Mouse (Mus musculus) limb, embryonic 15.5 days (tissue): Measurements from ENCODE around the gene Limch1. TPM values are rescaled to one million over a fixed set of nuclear protein-coding genes. Genes with fewer than 3 reads are reported as not detected.

ENCODE experiments used
- ATAC-seq: fragments of 200-750 bp; cut with Nextera tagmentation; 2 replicates; pipeline ENCODE4 v1.8.0; 2017; ENCODE audit warnings: low read depth, moderate TSS enrichment; ENCODE audit not compliant: insufficient number of reproducible peaks, low FRiP score, low TSS enrichment
- H3K27ac ChIP-seq: fragments of 300-500 bp; sonication (generic); 2 replicates; pipeline ENCODE4 v1.5.1; 2015; ENCODE audit warnings: moderate library complexity, mild to moderate bottlenecking, inconsistent platforms
- H3K27me3 ChIP-seq: fragments of 300-500 bp; sonication (generic); 2 replicates; pipeline ENCODE4 v1.6.1; 2015; ENCODE audit warnings: inconsistent platforms
- H3K36me3 ChIP-seq: fragments of 300-500 bp; sonication (generic); 2 replicates; pipeline ENCODE4 v1.6.1; 2015; ENCODE audit warnings: inconsistent platforms
- H3K4me1 ChIP-seq: fragments of 300-500 bp; sonication (generic); 2 replicates; pipeline ENCODE4 v1.6.1; 2015; ENCODE audit warnings: inconsistent platforms
- H3K4me2 ChIP-seq: fragments of 300-500 bp; sonication (generic); 2 replicates; pipeline ENCODE4 v1.6.1; 2015; ENCODE audit warnings: mild to moderate bottlenecking, inconsistent platforms
- H3K4me3 ChIP-seq: fragments of 300-500 bp; sonication (generic); 2 replicates; pipeline ENCODE4 v1.5.1; 2015; ENCODE audit warnings: mild to moderate bottlenecking, inconsistent platforms
- H3K9ac ChIP-seq: fragments of 300-500 bp; sonication (generic); 2 replicates; pipeline ENCODE4 v1.6.1; 2015; ENCODE audit warnings: inconsistent platforms
- H3K9me3 ChIP-seq: fragments of 300-500 bp; sonication (generic); 2 replicates; pipeline ENCODE4 v1.6.1; 2016; ENCODE audit warnings: inconsistent platforms
- WGBS: fragments of 180-500 bp; shearing (Covaris S2); methylation state at CpG from one replicate; pipeline ENCODE4 v1.1.7; 2015; 5-methylcytosine and 5-hydroxymethylcytosine counted together
- polyA plus RNA-seq: library from polyadenylated mRNA; unstranded; fragments of >200 nt; fragmentation: Nextera tagmentation; extraction: Ambion mirVana; gene quantifications from 2 replicates; pipeline ENCODE4 v1.2.1, GENCODE M21; 2015

Limch1 gene
- polyA plus RNA-seq, 1 experiment from 2014 or later = 71.8 TPM

DNA sequence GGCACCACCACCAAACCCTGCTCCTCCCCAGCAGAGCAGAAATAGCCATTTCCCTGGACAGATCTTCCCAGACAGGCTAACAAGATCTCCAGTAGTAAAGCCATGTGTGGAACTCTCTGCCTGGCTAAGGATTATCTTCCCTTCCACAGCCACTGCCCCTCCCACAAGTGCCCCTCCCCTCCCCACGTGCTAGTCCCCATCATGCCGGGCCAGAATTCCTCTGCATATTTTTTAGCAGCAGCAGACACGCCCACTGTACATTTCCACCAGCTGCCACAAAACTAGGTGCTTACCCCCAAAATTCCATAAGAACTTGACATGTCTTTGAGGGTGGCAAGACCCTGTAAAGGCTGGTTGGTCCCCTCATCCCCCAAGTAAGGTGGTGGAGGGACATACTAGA is 284.3 kb downstream of the Limch1 start:
- Histone ChIP-seq H3K9me3 (no peaks in the 10 kb centered on the region), H3K9ac (no peak overlapping the region), H3K4me2 (no peak overlapping the region), H3K4me3 (no peak overlapping the region), H3K4me1 (peaks cover 13% of the 10 kb centered on the region), H3K27ac (no peak overlapping the region), H3K27me3 (no peaks in the 10 kb centered on the region), H3K36me3 (peaks cover 42% of the 10 kb centered on the region)
- WGBS = 31% methylated on average over 3 of the region's 3 CpGs
- ATAC-seq = no peak

- no peak overlapping the region for H3K4me2 ChIP-seq
- no peaks in the 10 kb centered on the region for H3K9me3 ChIP-seq
- no peak for ATAC-seq
- no peaks in the 10 kb centered on the region for H3K27me3 ChIP-seq
- no peak overlapping the region for H3K4me3 ChIP-seq
- H3K36me3 ChIP-seq = peaks cover 47% of the 10 kb centered on the region
- WGBS = 81% methylated on average over 7 of the region's 7 CpGs
- H3K27ac ChIP-seq = no peak overlapping the region
- no peak overlapping the region for H3K9ac ChIP-seq
- peaks cover 7% of the 10 kb centered on the region for H3K4me1 ChIP-seq
Observed at GRCm38 (mm10) chr5:67032601-67033000, 287.0 kb downstream of the Limch1 start.

GRCm38 (mm10) chr5:67043932-67044331 is 298.3 kb downstream of the Limch1 start:
- H3K9me3 ChIP-seq = no peaks in the 10 kb centered on the region
- 80% methylated on average over 9 of the region's 9 CpGs for WGBS

GRCm38 (mm10) chr5:67048003-67048402 is 302.4 kb downstream of the Limch1 start:
- Histone ChIP-seq H3K9ac (no peak overlapping the region), H3K27me3 (no peaks in the 10 kb centered on the region), H3K4me3 (no peak overlapping the region), H3K36me3 (peaks cover 44% of the 10 kb centered on the region), H3K4me2 (no peak overlapping the region), H3K9me3 (no peaks in the 10 kb centered on the region), H3K27ac (no peak overlapping the region), H3K4me1 (no peaks in the 10 kb centered on the region)
- WGBS = 18% methylated on average over 4 of the region's 4 CpGs
- ATAC-seq = no peak

More at GRCm38 (mm10) chr5:67043932-67044331, 298.3 kb downstream of the Limch1 start:
- Histone ChIP-seq H3K4me1 (no peaks in the 10 kb centered on the region), H3K9ac (no peak overlapping the region), H3K4me2 (no peak overlapping the region), H3K4me3 (no peak overlapping the region), H3K27ac (no peak overlapping the region), H3K27me3 (no peaks in the 10 kb centered on the region), H3K36me3 (peaks cover 31% of the 10 kb centered on the region)
- no peak for ATAC-seq

- H3K4me1 ChIP-seq = no peaks in the 10 kb centered on the region
- WGBS = 84% methylated on average over 6 of the region's 6 CpGs
Observed at GRCm38 (mm10) chr5:67057803-67058202, 312.2 kb downstream of the Limch1 start.

GRCm38 (mm10) chr5:67060519-67060918 is 314.9 kb downstream of the Limch1 start:
- Histone ChIP-seq H3K4me3 (no peak overlapping the region), H3K27ac (no peak overlapping the region), H3K27me3 (no peaks in the 10 kb centered on the region), H3K9me3 (no peaks in the 10 kb centered on the region), H3K9ac (no peak overlapping the region), H3K4me1 (no peaks in the 10 kb centered on the region), H3K36me3 (peaks cover 1% of the 10 kb centered on the region; the same call in 1 of the 2 replicates), H3K4me2 (no peak overlapping the region)
- no peak for ATAC-seq
- WGBS = 42% methylated on average over 3 of the region's 4 CpGs

More at GRCm38 (mm10) chr5:67057803-67058202, 312.2 kb downstream of the Limch1 start:
- Histone ChIP-seq H3K4me3 (no peak overlapping the region), H3K27me3 (no peaks in the 10 kb centered on the region), H3K9me3 (no peaks in the 10 kb centered on the region), H3K27ac (no peak overlapping the region), H3K36me3 (peaks cover 17% of the 10 kb centered on the region; the same call in 1 of the 2 replicates), H3K4me2 (no peak overlapping the region), H3K9ac (no peak overlapping the region)
- ATAC-seq = no peak

DNA sequence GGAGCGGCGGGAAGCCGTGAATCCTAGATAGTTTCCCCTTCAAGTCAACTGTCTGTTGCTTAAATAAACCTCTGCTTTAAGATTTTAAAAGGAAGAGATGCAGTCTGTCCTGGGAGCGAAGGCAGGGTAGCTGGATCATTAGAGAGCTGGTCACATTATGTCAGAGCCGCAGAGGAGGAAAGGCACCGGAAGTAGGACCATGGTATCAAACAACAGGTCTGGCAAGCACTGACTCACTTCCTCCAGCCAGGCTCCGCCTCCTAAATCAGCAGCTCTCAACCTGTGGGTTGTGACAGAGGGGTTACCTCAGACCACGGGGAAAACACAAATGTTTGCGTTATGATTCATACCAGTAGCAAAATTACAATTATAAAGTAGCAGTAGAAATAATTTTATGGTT is 318.0 kb downstream of the Limch1 start:
- WGBS = 74% methylated on average over 9 of the region's 9 CpGs
- ATAC-seq = no peak

DNA sequence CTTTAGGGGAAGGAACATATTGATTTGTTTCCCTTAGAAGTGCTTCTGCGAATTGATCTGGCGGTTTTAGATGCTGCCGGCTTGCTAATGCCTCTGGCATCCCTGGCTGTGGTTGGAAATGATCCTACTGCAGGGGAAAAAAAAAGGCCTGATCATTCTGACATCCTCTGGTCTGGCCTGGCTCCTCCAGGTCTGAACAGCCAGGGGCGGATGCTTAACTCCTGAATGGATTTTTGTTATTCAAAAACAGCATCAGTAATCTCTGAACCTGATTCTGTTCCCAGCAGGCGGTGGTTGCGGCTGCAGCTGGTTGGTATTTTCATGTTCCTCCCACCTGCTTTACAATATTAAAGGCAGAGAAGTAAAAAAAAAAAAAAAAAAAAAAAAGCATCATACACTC is 337.5 kb downstream of the Limch1 start:
- no peak for ATAC-seq
- H3K9ac ChIP-seq = no peak overlapping the region
- 32% methylated on average over 6 of the region's 6 CpGs for WGBS
- no peaks in the 10 kb centered on the region for H3K36me3 ChIP-seq
- H3K27me3 ChIP-seq = peaks cover 28% of the 10 kb centered on the region
- H3K4me3 ChIP-seq = no peak overlapping the region
- no peak overlapping the region for H3K4me2 ChIP-seq
- 0 out of 2 replicates have a peak, but pooled peaks cover 5% of the 10 kb centered on the region for H3K9me3 ChIP-seq
- H3K4me1 ChIP-seq = no peaks in the 10 kb centered on the region
- no peak overlapping the region for H3K27ac ChIP-seq

More for the DNA sequence above, 318.0 kb downstream of the Limch1 start:
- H3K9ac ChIP-seq = no peak overlapping the region
- H3K27ac ChIP-seq = no peak overlapping the region
- H3K4me3 ChIP-seq = no peak overlapping the region
- no peaks in the 10 kb centered on the region for H3K9me3 ChIP-seq
- no peaks in the 10 kb centered on the region for H3K4me1 ChIP-seq
- no peaks in the 10 kb centered on the region for H3K27me3 ChIP-seq
- no peak overlapping the region for H3K4me2 ChIP-seq
- no peaks in the 10 kb centered on the region for H3K36me3 ChIP-seq

DNA sequence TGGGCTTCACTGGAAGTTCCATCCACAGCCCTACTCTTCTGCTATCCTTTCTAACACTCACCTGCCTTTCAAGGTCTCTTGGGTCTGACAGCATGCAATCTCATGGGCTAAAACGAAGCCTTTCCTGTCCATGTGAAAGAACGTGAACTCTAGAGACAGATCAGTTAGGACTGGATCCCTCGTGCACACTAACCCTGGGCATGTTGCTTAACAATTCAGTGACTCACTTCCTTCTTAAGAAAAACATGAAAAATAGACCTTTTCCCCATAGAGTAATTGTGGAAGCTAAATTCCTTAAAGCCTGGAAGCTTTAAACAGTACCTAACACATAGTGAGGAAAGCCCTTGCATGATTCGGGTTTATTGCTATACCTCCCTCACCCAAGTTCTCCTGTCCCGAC is 345.2 kb downstream of the Limch1 start:
- Histone ChIP-seq H3K9me3 (no peaks in the 10 kb centered on the region), H3K36me3 (no peaks in the 10 kb centered on the region), H3K4me2 (no peak overlapping the region), H3K4me3 (no peak overlapping the region), H3K4me1 (peaks cover 8% of the 10 kb centered on the region), H3K9ac (no peak overlapping the region), H3K27me3 (peaks cover 76% of the 10 kb centered on the region), H3K27ac (no peak overlapping the region)
- ATAC-seq = no peak
- WGBS = 61% methylated on average over 5 of the region's 5 CpGs

DNA sequence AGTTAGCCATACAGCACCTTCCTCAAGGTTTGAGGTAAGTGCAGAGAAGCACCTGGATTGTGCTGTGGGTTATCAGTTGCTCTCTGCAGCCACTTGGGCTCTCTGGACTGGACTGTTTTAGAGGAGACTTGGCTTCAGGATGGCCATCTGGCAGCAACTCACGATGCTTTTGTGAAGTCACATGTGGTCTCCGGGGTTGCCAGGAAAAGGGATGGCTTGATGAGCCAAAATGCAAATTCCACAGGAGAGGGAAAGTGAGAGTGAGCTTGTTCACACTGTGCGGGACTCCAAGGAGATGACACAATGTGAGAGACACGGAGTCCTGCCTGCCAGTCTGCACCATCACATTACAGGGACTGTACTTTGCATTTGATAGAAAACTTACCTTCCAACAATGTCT is 346.1 kb downstream of the Limch1 start:
- Histone ChIP-seq H3K4me3 (no peak overlapping the region), H3K36me3 (no peaks in the 10 kb centered on the region), H3K9ac (no peak overlapping the region), H3K4me2 (no peak overlapping the region), H3K27ac (no peak overlapping the region), H3K9me3 (no peaks in the 10 kb centered on the region), H3K27me3 (peaks cover 84% of the 10 kb centered on the region), H3K4me1 (peaks cover 14% of the 10 kb centered on the region)
- no peak for ATAC-seq
- 17% methylated on average over 4 of the region's 4 CpGs for WGBS

GRCm38 (mm10) chr5:67093991-67094390 is 348.4 kb downstream of the Limch1 start:
- 16% methylated on average over 2 of the region's 2 CpGs for WGBS
- H3K27me3 ChIP-seq = peaks cover 93% of the 10 kb centered on the region
- no peak overlapping the region for H3K9ac ChIP-seq
- H3K36me3 ChIP-seq = no peaks in the 10 kb centered on the region
- no peak overlapping the region for H3K4me2 ChIP-seq
- no peaks in the 10 kb centered on the region for H3K9me3 ChIP-seq
- peaks cover 14% of the 10 kb centered on the region for H3K4me1 ChIP-seq
- no peak overlapping the region for H3K4me3 ChIP-seq
- ATAC-seq = no peak
- H3K27ac ChIP-seq = no peak overlapping the region

- WGBS = 4% methylated on average over 15 of the region's 15 CpGs
Observed at GRCm38 (mm10) chr5:67095153-67095552, 349.5 kb downstream of the Limch1 start.

More at GRCm38 (mm10) chr5:67095153-67095552, 349.5 kb downstream of the Limch1 start:
- H3K4me2 ChIP-seq = no peak overlapping the region
- no peak overlapping the region for H3K27ac ChIP-seq
- H3K4me3 ChIP-seq = no peak overlapping the region
- peaks cover 95% of the 10 kb centered on the region for H3K27me3 ChIP-seq
- no peaks in the 10 kb centered on the region for H3K36me3 ChIP-seq
- no peaks in the 10 kb centered on the region for H3K9me3 ChIP-seq
- H3K4me1 ChIP-seq = peaks cover 14% of the 10 kb centered on the region
- H3K9ac ChIP-seq = no peak overlapping the region
- no peak for ATAC-seq
